Mouse (Mus musculus): ENCODE data around the gene Gemin5.
"Not testable (repeated sequence)": the region's sequence is repeated elsewhere in the genome, so short reads cannot be mapped to it uniquely, and the experiment has no call there.

Gene Gemin5

GRCm38 (mm10) chr11:58107664-58108337 lies 60.5 kb downstream of the Gemin5 start:
- DNase-seq (ENCODE audit: low spot score): no peak

- DNase-seq (ENCODE audit: low spot score): no peak
Measured at GRCm38 (mm10) chr11:58107009-58107408, 61.3 kb downstream of the Gemin5 start.

- DNase-seq (ENCODE audit: low spot score): no peak
Measured at GRCm38 (mm10) chr11:58104351-58104791, 64.0 kb downstream of the Gemin5 start.

- DNase-seq (ENCODE audit: low spot score): peak; percentile 98
Measured at GRCm38 (mm10) chr11:58103697-58104306, 64.5 kb downstream of the Gemin5 start, which contains the start of gene Cnot8. TSS of gene Cnot8 (plus strand) at chr11:58104153.

- no peak for DNase-seq (ENCODE audit: low spot score)
Measured at GRCm38 (mm10) chr11:58103344-58103653, 65.0 kb downstream of the Gemin5 start.

GRCm38 (mm10) chr11:58102581-58103343 lies 65.6 kb downstream of the Gemin5 start:
- DNase-seq (ENCODE audit: low spot score): no peak

- DNase-seq (ENCODE audit: low spot score): no peak
Measured at GRCm38 (mm10) chr11:58102146-58102545, 66.2 kb downstream of the Gemin5 start.

- DNase-seq (ENCODE audit: low spot score): no peak
Measured at GRCm38 (mm10) chr11:58101194-58101720, 67.1 kb downstream of the Gemin5 start.

- no peak for DNase-seq (ENCODE audit: low spot score)
Measured at GRCm38 (mm10) chr11:58100006-58100405, 68.3 kb downstream of the Gemin5 start.

GRCm38 (mm10) chr11:58098366-58098720 lies 70.0 kb downstream of the Gemin5 start:
- not testable (repeated sequence) for DNase-seq (ENCODE audit: low spot score)

GRCm38 (mm10) chr11:58097621-58098365 lies 70.5 kb downstream of the Gemin5 start:
- no peak for DNase-seq (ENCODE audit: low spot score)

GRCm38 (mm10) chr11:58096821-58097620 lies 71.3 kb downstream of the Gemin5 start:
- DNase-seq (ENCODE audit: low spot score): no peak

- no peak for DNase-seq (ENCODE audit: low spot score)
Measured at GRCm38 (mm10) chr11:58096160-58096559, 72.2 kb downstream of the Gemin5 start.

GRCm38 (mm10) chr11:58095561-58095960 lies 72.8 kb downstream of the Gemin5 start:
- no peak for DNase-seq (ENCODE audit: low spot score)

- DNase-seq (ENCODE audit: low spot score): no peak
Measured at GRCm38 (mm10) chr11:58094766-58095165, 73.6 kb downstream of the Gemin5 start.

GRCm38 (mm10) chr11:58093021-58093528 lies 75.3 kb downstream of the Gemin5 start, which contains the start of gene Gm12248:
TSS of gene Gm12248 (minus strand) at chr11:58093134.
- no peak for DNase-seq (ENCODE audit: low spot score)

GRCm38 (mm10) chr11:58092541-58092940 lies 75.8 kb downstream of the Gemin5 start:
- no peak for DNase-seq (ENCODE audit: low spot score)

- no peak for DNase-seq (ENCODE audit: low spot score)
Measured at GRCm38 (mm10) chr11:58081716-58082115, 86.6 kb downstream of the Gemin5 start.

GRCm38 (mm10) chr11:58077270-58077669 lies 91.1 kb downstream of the Gemin5 start:
- no peak for DNase-seq (ENCODE audit: low spot score)

- no peak for DNase-seq (ENCODE audit: low spot score)
Measured at GRCm38 (mm10) chr11:58072978-58073377, 95.4 kb downstream of the Gemin5 start.
